Mouse (Mus musculus): ENCODE data around the gene Metap1d. TPM values are rescaled to one million over a fixed set of nuclear protein-coding genes. Genes with fewer than 3 reads are reported as not detected.

The Metap1d gene
- polyA plus RNA-seq, 1 experiment: 7.3 TPM

- no peaks in the 10 kb centered on the region for H3K27me3 ChIP-seq (ENCODE audit: control insufficient read depth, insufficient read depth, insufficient read length)
- H3K4me2 ChIP-seq (ENCODE audit: low read depth): no peak overlapping the region
- no peaks in the 10 kb centered on the region for H3K36me3 ChIP-seq (ENCODE audit: control insufficient read depth, insufficient read depth)
- no peak overlapping the region for H3ac ChIP-seq (ENCODE audit: control insufficient read depth, insufficient read length)
- no peaks in the 10 kb centered on the region for H3K79me2 ChIP-seq (ENCODE audit: control insufficient read depth, insufficient read depth)
- TF ChIP-seq TCF3 (IDR thresholded peaks at IDR 0.05; ENCODE audit: insufficient read length, low read depth) (no peak), MYOD1 (IDR thresholded peaks at IDR 0.05; ENCODE audit: control insufficient read depth in 1 of 3, insufficient read length in 2 of 3, low read depth in 2 of 3) (no peak)
- no peak overlapping the region for H3K4me3 ChIP-seq
These were observed 26.8 kb downstream of the Metap1d start for GRCm38 (mm10) chr2:71479917-71480316.

- H3ac ChIP-seq (ENCODE audit: control insufficient read depth, insufficient read length): no peak overlapping the region
- no peaks in the 10 kb centered on the region for H3K27me3 ChIP-seq (ENCODE audit: control insufficient read depth, insufficient read depth, insufficient read length)
- H3K4me3 ChIP-seq: no peak overlapping the region
- no peak for TF ChIP-seq REST (IDR thresholded peaks at IDR 0.05; ENCODE audit: insufficient read depth, insufficient read length)
- TF ChIP-seq MYOG (IDR thresholded peaks at IDR 0.05; ENCODE audit: control insufficient read depth in 1 of 3, insufficient read depth in 1 of 3, insufficient read length in 2 of 3, low read depth in 2 of 3): no peak
- TF ChIP-seq CEBPB (IDR thresholded peaks at IDR 0.05; ENCODE audit: insufficient read depth, poor library complexity, severe bottlenecking): no peak
- no peak for TF ChIP-seq E2F4 (IDR thresholded peaks at IDR 0.05; ENCODE audit: insufficient read depth)
- no peak for TF ChIP-seq POLR2A (IDR thresholded peaks at IDR 0.05; ENCODE audit: insufficient read length, low read depth)
- no peaks in the 10 kb centered on the region for H3K36me3 ChIP-seq (ENCODE audit: control insufficient read depth, insufficient read depth)
- H3K4me2 ChIP-seq (ENCODE audit: low read depth): no peak overlapping the region
- H3K79me2 ChIP-seq (ENCODE audit: control insufficient read depth, insufficient read depth): no peaks in the 10 kb centered on the region
These were observed 28.7 kb downstream of the Metap1d start for GRCm38 (mm10) chr2:71481825-71482224.

- Histone ChIP-seq H3K27me3 (ENCODE audit: control insufficient read depth, insufficient read depth, insufficient read length) (no peaks in the 10 kb centered on the region), H3K4me3 (no peak overlapping the region), H3K36me3 (ENCODE audit: control insufficient read depth, insufficient read depth) (no peaks in the 10 kb centered on the region), H3ac (ENCODE audit: control insufficient read depth, insufficient read length) (no peak overlapping the region), H3K4me2 (ENCODE audit: low read depth) (no peak overlapping the region), H3K79me2 (ENCODE audit: control insufficient read depth, insufficient read depth) (no peaks in the 10 kb centered on the region)
- TF ChIP-seq USF1 (IDR thresholded peaks at IDR 0.05; ENCODE audit: low read depth) (no peak), E2F4 (IDR thresholded peaks at IDR 0.05; ENCODE audit: insufficient read depth) (no peak), MAX (IDR thresholded peaks at IDR 0.05; ENCODE audit: low read depth) (no peak), CEBPB (IDR thresholded peaks at IDR 0.05; ENCODE audit: insufficient read depth, poor library complexity, severe bottlenecking) (no peak), MYOD1 (IDR thresholded peaks at IDR 0.05; ENCODE audit: control insufficient read depth in 1 of 3, insufficient read length in 2 of 3, low read depth in 2 of 3) (no peak), POLR2A (IDR thresholded peaks at IDR 0.05; ENCODE audit: insufficient read length, low read depth) (no peak), TCF12 (IDR thresholded peaks at IDR 0.05; ENCODE audit: insufficient read depth, poor library complexity, severe bottlenecking) (no peak), SRF (IDR thresholded peaks at IDR 0.05; ENCODE audit: control insufficient read depth, insufficient read length, low read depth) (no peak), REST (IDR thresholded peaks at IDR 0.05; ENCODE audit: insufficient read depth, insufficient read length) (no peak), TCF3 (IDR thresholded peaks at IDR 0.05; ENCODE audit: insufficient read length, low read depth) (no peak), MYOG (IDR thresholded peaks at IDR 0.05; ENCODE audit: control insufficient read depth in 1 of 3, insufficient read depth in 1 of 3, insufficient read length in 2 of 3, low read depth in 2 of 3) (no peak), POLR2AphosphoS2 (IDR thresholded peaks at IDR 0.05; ENCODE audit: insufficient read length, low read depth) (no peak)
These were observed 30.1 kb downstream of the Metap1d start for GRCm38 (mm10) chr2:71483046-71483716.

- no peak overlapping the region for H3K4me3 ChIP-seq
- TF ChIP-seq REST (IDR thresholded peaks at IDR 0.05; ENCODE audit: insufficient read depth, insufficient read length) (no peak), MAX (IDR thresholded peaks at IDR 0.05; ENCODE audit: low read depth) (no peak), CEBPB (IDR thresholded peaks at IDR 0.05; ENCODE audit: insufficient read depth, poor library complexity, severe bottlenecking) (no peak), USF1 (IDR thresholded peaks at IDR 0.05; ENCODE audit: low read depth) (no peak), POLR2A (IDR thresholded peaks at IDR 0.05; ENCODE audit: insufficient read length, low read depth) (no peak), POLR2AphosphoS2 (IDR thresholded peaks at IDR 0.05; ENCODE audit: insufficient read length, low read depth) (no peak), TCF12 (IDR thresholded peaks at IDR 0.05; ENCODE audit: insufficient read depth, poor library complexity, severe bottlenecking) (no peak)
These were observed 30.6 kb downstream of the Metap1d start for GRCm38 (mm10) chr2:71483717-71484066.

GRCm38 (mm10) chr2:71491295-71491694, 38.2 kb downstream of the Metap1d start:
- TF ChIP-seq MAX (IDR thresholded peaks at IDR 0.05; ENCODE audit: low read depth) (no peak), E2F4 (IDR thresholded peaks at IDR 0.05; ENCODE audit: insufficient read depth) (no peak), MYOG (IDR thresholded peaks at IDR 0.05; ENCODE audit: control insufficient read depth in 1 of 3, insufficient read depth in 1 of 3, insufficient read length in 2 of 3, low read depth in 2 of 3) (no peak), MYOD1 (IDR thresholded peaks at IDR 0.05; ENCODE audit: control insufficient read depth in 1 of 3, insufficient read length in 2 of 3, low read depth in 2 of 3) (no peak), TCF3 (IDR thresholded peaks at IDR 0.05; ENCODE audit: insufficient read length, low read depth) (no peak), TCF12 (IDR thresholded peaks at IDR 0.05; ENCODE audit: insufficient read depth, poor library complexity, severe bottlenecking) (no peak), REST (IDR thresholded peaks at IDR 0.05; ENCODE audit: insufficient read depth, insufficient read length) (no peak), USF1 (IDR thresholded peaks at IDR 0.05; ENCODE audit: low read depth) (no peak), SRF (IDR thresholded peaks at IDR 0.05; ENCODE audit: control insufficient read depth, insufficient read length, low read depth) (no peak), POLR2A (IDR thresholded peaks at IDR 0.05; ENCODE audit: insufficient read length, low read depth) (no peak), CEBPB (IDR thresholded peaks at IDR 0.05; ENCODE audit: insufficient read depth, poor library complexity, severe bottlenecking) (no peak), POLR2AphosphoS2 (IDR thresholded peaks at IDR 0.05; ENCODE audit: insufficient read length, low read depth) (no peak)
- H3K27me3 ChIP-seq (ENCODE audit: control insufficient read depth, insufficient read depth, insufficient read length): no peaks in the 10 kb centered on the region
- no peaks in the 10 kb centered on the region for H3K36me3 ChIP-seq (ENCODE audit: control insufficient read depth, insufficient read depth)
- H3K4me3 ChIP-seq: no peak overlapping the region
- H3K4me2 ChIP-seq (ENCODE audit: low read depth): no peak overlapping the region
- no peaks in the 10 kb centered on the region for H3K79me2 ChIP-seq (ENCODE audit: control insufficient read depth, insufficient read depth)
- no peak overlapping the region for H3ac ChIP-seq (ENCODE audit: control insufficient read depth, insufficient read length)

More at GRCm38 (mm10) chr2:71483717-71484066, 30.6 kb downstream of the Metap1d start:
- Histone ChIP-seq H3ac (ENCODE audit: control insufficient read depth, insufficient read length) (no peak overlapping the region), H3K36me3 (ENCODE audit: control insufficient read depth, insufficient read depth) (no peaks in the 10 kb centered on the region), H3K27me3 (ENCODE audit: control insufficient read depth, insufficient read depth, insufficient read length) (no peaks in the 10 kb centered on the region), H3K79me2 (ENCODE audit: control insufficient read depth, insufficient read depth) (no peaks in the 10 kb centered on the region), H3K4me2 (ENCODE audit: low read depth) (no peak overlapping the region)

Measured in myocyte (in vitro differentiated cells).